Mouse (Mus musculus) forebrain, embryonic 11.5 days (tissue): ENCODE measurements around the gene Runx1. TPM values are rescaled to one million over a fixed set of nuclear protein-coding genes. Genes with fewer than 3 reads are reported as not detected.
A peak's percentile ranks its signal among the peaks of the same experiment; 100 is the strongest.

Experiments
- ATAC-seq: fragments of 200-750 bp; cut with Nextera tagmentation; replicated peaks from 2 replicates; pipeline ENCODE4 v1.8.0; 2017; ENCODE audit warnings: moderate TSS enrichment; ENCODE audit not compliant: low FRiP score
- DNase-seq: peaks from one replicate; pipeline ENCODE4 v3.0.0-alpha.2; 2017; ENCODE audit warnings: low spot score
- H3K27ac ChIP-seq: fragments of 300-500 bp; sonication (generic); 2 replicates; pipeline ENCODE4 v1.5.1; 2014; ENCODE audit warnings: low read depth, low read length
- H3K27me3 ChIP-seq: fragments of 300-500 bp; sonication (generic); 2 replicates; pipeline ENCODE4 v1.6.1; 2014; ENCODE audit warnings: mild to moderate bottlenecking, low read length, mixed read lengths; ENCODE audit not compliant: control insufficient read depth, insufficient read depth
- H3K36me3 ChIP-seq: fragments of 300-500 bp; sonication (generic); 2 replicates; pipeline ENCODE4 v1.6.1; 2014; ENCODE audit warnings: mild to moderate bottlenecking, low read length, moderate library complexity, mixed read lengths; ENCODE audit not compliant: control insufficient read depth, insufficient read depth
- H3K4me1 ChIP-seq: fragments of 300-500 bp; sonication (generic); replicated peaks from 2 replicates; pipeline ENCODE4 v1.6.1; 2014; ENCODE audit warnings: low read length, mixed read lengths; ENCODE audit not compliant: control insufficient read depth, insufficient read depth
- H3K4me2 ChIP-seq: fragments of 300-500 bp; sonication (generic); 2 replicates; pipeline ENCODE4 v1.6.1; 2014; ENCODE audit warnings: low read depth, mild to moderate bottlenecking, low read length, moderate library complexity, mixed read lengths; ENCODE audit not compliant: severe bottlenecking
- H3K4me3 ChIP-seq: fragments of 300-500 bp; sonication (generic); 2 replicates; pipeline ENCODE4 v1.5.1; 2014; ENCODE audit warnings: low read depth, low read length
- H3K9ac ChIP-seq: fragments of 300-500 bp; sonication (generic); 2 replicates; pipeline ENCODE4 v1.6.1; 2014; ENCODE audit warnings: low read length
- H3K9me3 ChIP-seq: fragments of 300-500 bp; sonication (generic); 2 replicates; pipeline ENCODE4 v1.6.1; 2016; ENCODE audit warnings: low read length, mixed read lengths; ENCODE audit not compliant: control insufficient read depth
- WGBS: fragments of 180-500 bp; shearing (Covaris S2); extraction: QIAGEN DNeasy Blood & Tissue Kit; methylation state at CpG from one replicate; pipeline ENCODE4 v1.1.7; 2014; 5-methylcytosine and 5-hydroxymethylcytosine counted together
- polyA plus RNA-seq: library from polyadenylated mRNA; unstranded; fragments of >200 nt; fragmentation: Nextera tagmentation; extraction: Ambion mirVana; gene quantifications from 2 replicates; pipeline ENCODE4 v1.2.1, GENCODE M21; 2014

Gene Runx1
- polyA plus RNA-seq, 1 experiment from 2014 or later: 2.2 TPM

GRCm38 (mm10) chr16:92694496-92695106, 131.3 kb downstream of the Runx1 start:
- ATAC-seq (no peak), DNase-seq (no peak)
- Histone ChIP-seq H3K4me2 (0 out of 2 replicates have a peak overlapping the region, but pooled peaks have one; percentile 2), H3K27me3 (peaks cover 75% of the 10 kb centered on the region), H3K9me3 (no peaks in the 10 kb centered on the region), H3K9ac (no peak overlapping the region), H3K27ac (no peak overlapping the region), H3K4me3 (no peak overlapping the region), H3K4me1 (peaks cover 25% of the 10 kb centered on the region), H3K36me3 (no peaks in the 10 kb centered on the region)
- WGBS: 1% methylated on average over 19 of the region's 19 CpGs

GRCm38 (mm10) chr16:92690759-92691158, 135.2 kb downstream of the Runx1 start:
- peaks cover 9% of the 10 kb centered on the region; the same call in 1 of the 2 replicates for H3K4me1 ChIP-seq
- H3K4me2 ChIP-seq: no peak overlapping the region
- H3K36me3 ChIP-seq: no peaks in the 10 kb centered on the region
- DNase-seq: no peak
- H3K9me3 ChIP-seq: no peaks in the 10 kb centered on the region
- 76% methylated on average over 7 of the region's 7 CpGs for WGBS
- no peak overlapping the region for H3K27ac ChIP-seq
- H3K9ac ChIP-seq: no peak overlapping the region
- H3K4me3 ChIP-seq: no peak overlapping the region
- H3K27me3 ChIP-seq: peaks cover 41% of the 10 kb centered on the region
- ATAC-seq: no peak

- no peak for DNase-seq
- peaks cover 27% of the 10 kb centered on the region for H3K27me3 ChIP-seq
- no peaks in the 10 kb centered on the region for H3K9me3 ChIP-seq
- no peak overlapping the region for H3K4me3 ChIP-seq
- no peak for ATAC-seq
- WGBS: 94% methylated on average over 21 of the region's 21 CpGs
- no peak overlapping the region for H3K27ac ChIP-seq
- no peaks in the 10 kb centered on the region for H3K36me3 ChIP-seq
- no peaks in the 10 kb centered on the region for H3K4me1 ChIP-seq
- H3K4me2 ChIP-seq: no peak overlapping the region
- H3K9ac ChIP-seq: no peak overlapping the region
Observed at GRCm38 (mm10) chr16:92688941-92689340, 137.0 kb downstream of the Runx1 start.

GRCm38 (mm10) chr16:92686978-92687377, 139.0 kb downstream of the Runx1 start:
- Histone ChIP-seq H3K9me3 (no peaks in the 10 kb centered on the region), H3K27me3 (peaks cover 10% of the 10 kb centered on the region), H3K36me3 (no peaks in the 10 kb centered on the region), H3K4me1 (no peaks in the 10 kb centered on the region), H3K27ac (no peak overlapping the region), H3K4me2 (no peak overlapping the region), H3K4me3 (no peak overlapping the region), H3K9ac (no peak overlapping the region)
- WGBS: 91% methylated on average over 10 of the region's 10 CpGs
- no peak for ATAC-seq
- no peak for DNase-seq

- 45% methylated on average over 6 of the region's 6 CpGs for WGBS
- Histone ChIP-seq H3K9me3 (no peaks in the 10 kb centered on the region), H3K9ac (no peak overlapping the region), H3K27ac (no peak overlapping the region), H3K4me1 (no peaks in the 10 kb centered on the region), H3K27me3 (peaks cover 5% of the 10 kb centered on the region), H3K36me3 (no peaks in the 10 kb centered on the region), H3K4me3 (no peak overlapping the region), H3K4me2 (no peak overlapping the region)
- no peak for DNase-seq
- ATAC-seq: no peak
Observed at GRCm38 (mm10) chr16:92685766-92686315, 140.1 kb downstream of the Runx1 start.

GRCm38 (mm10) chr16:92684423-92685211, 141.3 kb downstream of the Runx1 start:
- peaks cover 2% of the 10 kb centered on the region; the same call in 1 of the 2 replicates for H3K27me3 ChIP-seq
- no peak overlapping the region for H3K4me2 ChIP-seq
- H3K4me3 ChIP-seq: no peak overlapping the region
- DNase-seq (no peak), ATAC-seq (no peak)
- H3K9ac ChIP-seq: no peak overlapping the region
- 79% methylated on average over 21 of the region's 21 CpGs for WGBS
- H3K36me3 ChIP-seq: no peaks in the 10 kb centered on the region
- no peaks in the 10 kb centered on the region for H3K9me3 ChIP-seq
- no peak overlapping the region for H3K27ac ChIP-seq
- H3K4me1 ChIP-seq: no peaks in the 10 kb centered on the region

- no peak for DNase-seq
- Histone ChIP-seq H3K4me3 (no peak overlapping the region), H3K4me2 (no peak overlapping the region), H3K9me3 (no peaks in the 10 kb centered on the region), H3K27me3 (no peaks in the 10 kb centered on the region), H3K36me3 (no peaks in the 10 kb centered on the region), H3K9ac (no peak overlapping the region), H3K27ac (no peak overlapping the region), H3K4me1 (no peaks in the 10 kb centered on the region)
- WGBS: 93% methylated on average over 5 of the region's 5 CpGs
- no peak for ATAC-seq
Observed at GRCm38 (mm10) chr16:92676630-92677029, 149.3 kb downstream of the Runx1 start.

- ATAC-seq (no peak), DNase-seq (no peak)
- H3K9ac ChIP-seq: no peak overlapping the region
- no peaks in the 10 kb centered on the region for H3K9me3 ChIP-seq
- H3K27me3 ChIP-seq: no peaks in the 10 kb centered on the region
- no peak overlapping the region for H3K27ac ChIP-seq
- no peak overlapping the region for H3K4me2 ChIP-seq
- H3K36me3 ChIP-seq: no peaks in the 10 kb centered on the region
- WGBS: 56% methylated on average over 8 of the region's 8 CpGs
- no peak overlapping the region for H3K4me3 ChIP-seq
- no peaks in the 10 kb centered on the region for H3K4me1 ChIP-seq
Observed at GRCm38 (mm10) chr16:92675677-92676076, 150.3 kb downstream of the Runx1 start.
